Mouse (Mus musculus) bone marrow, adult 2 months (tissue): Measurements from ENCODE around the gene Arf1.

Source experiments
- CTCF ChIP-seq: fragments of 200-500 bp; IDR thresholded peaks from 2 replicates; pipeline ENCODE4 v1.5.1; 2011; ENCODE audit warnings: low read length, control low read depth; ENCODE audit not compliant: control insufficient read depth, insufficient read depth
- POLR2A ChIP-seq: fragments of 200-500 bp; IDR thresholded peaks from 2 replicates; pipeline ENCODE4 v1.6.1; 2011; ENCODE audit warnings: low read depth, mild to moderate bottlenecking, control low read depth, low read length, borderline replicate concordance; ENCODE audit not compliant: control insufficient read depth

- no peak for TF ChIP-seq CTCF
- TF ChIP-seq POLR2A, result peak; percentile 86
These were observed at the start of gene Arf1 for GRCm38 (mm10) chr11:59228122-59228953.
